Mouse (Mus musculus) megakaryocyte, embryonic 14.5 days (primary cell): Measurements from ENCODE around the gene Ints1. TPM values are rescaled to one million over a fixed set of nuclear protein-coding genes. Genes with fewer than 3 reads are reported as not detected.

Source experiments
- H3K27me3 ChIP-seq: replicated peaks from 2 replicates; pipeline ENCODE3; 2012; ENCODE audit warnings: inconsistent platforms
- H3K36me3 ChIP-seq: replicated peaks from 2 replicates; pipeline ENCODE3; 2012; ENCODE audit warnings: low read length, inconsistent platforms, mixed read lengths
- H3K4me1 ChIP-seq: 2 replicates; pipeline ENCODE4 v1.6.1; 2012; ENCODE audit warnings: inconsistent platforms
- H3K4me3 ChIP-seq: replicated peaks from 2 replicates; pipeline ENCODE3; 2012; ENCODE audit warnings: moderate library complexity, mild to moderate bottlenecking, inconsistent platforms
- H3K9me3 ChIP-seq: 2 replicates; pipeline ENCODE4 v1.6.1; 2012; ENCODE audit warnings: inconsistent platforms
- FLI1 ChIP-seq: IDR thresholded peaks from 2 replicates; pipeline ENCODE4 v1.6.1; 2012; ENCODE audit warnings: low read length, inconsistent platforms, mixed read lengths
- GATA1 ChIP-seq: IDR thresholded peaks from 3 replicates; pipeline ENCODE4 v1.6.1; 2012; ENCODE audit warnings: mixed read lengths, low read length, inconsistent platforms, borderline replicate concordance
- polyA plus RNA-seq: library from polyadenylated mRNA; stranded (reverse); fragments of >175 nt; gene quantifications from 2 replicates; pipeline ENCODE4 v1.2.3, GENCODE M21; 2012; ENCODE audit warnings: low replicate concordance; ENCODE audit not compliant: insufficient read depth

The Ints1 gene
- polyA plus RNA-seq, 1 experiment = 42.9 TPM

DNA sequence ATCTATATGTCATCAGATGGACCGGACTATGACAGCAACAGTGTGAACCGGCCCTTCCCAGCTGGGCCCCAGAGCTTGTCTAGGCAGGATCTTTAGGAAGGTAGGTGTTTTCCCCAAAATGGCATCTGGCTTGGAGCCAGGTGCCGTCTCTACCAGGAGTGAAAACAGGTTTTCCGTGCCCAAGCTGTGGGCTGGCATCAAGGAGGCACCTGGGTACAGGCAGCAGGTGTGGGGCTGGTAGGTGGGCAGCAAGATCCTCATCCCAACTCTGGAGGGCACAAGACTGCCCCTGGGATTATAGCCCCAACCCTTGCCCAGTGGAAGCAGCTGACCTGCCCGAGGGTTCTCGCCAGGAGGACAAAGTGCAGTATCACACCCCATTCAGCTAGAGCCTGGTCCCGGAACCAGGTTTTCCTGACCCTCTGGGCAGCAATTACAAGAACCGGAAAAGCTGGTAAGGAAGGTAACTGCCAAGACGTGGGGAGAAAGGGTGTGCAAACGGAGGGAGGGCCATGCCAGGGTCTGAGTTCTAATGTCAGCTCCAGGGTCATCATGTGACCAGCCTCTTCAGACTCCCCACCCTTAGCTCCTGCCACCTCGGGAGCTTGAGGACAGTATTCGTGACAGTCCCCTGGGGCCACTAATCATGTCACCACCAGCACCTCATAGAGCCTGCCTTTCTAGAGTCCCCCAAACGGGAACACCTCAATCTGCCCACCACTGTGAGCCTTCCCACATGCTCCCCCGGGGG, 37.5 kb downstream of the Ints1 start:
- no peaks in the 10 kb centered on the region for H3K27me3 ChIP-seq
- TF ChIP-seq GATA1 = no peak
- TF ChIP-seq FLI1 = no peak
- H3K9me3 ChIP-seq = no peaks in the 10 kb centered on the region
- no peaks in the 10 kb centered on the region for H3K36me3 ChIP-seq
- no peak overlapping the region for H3K4me3 ChIP-seq
- peaks cover 91% of the 10 kb centered on the region for H3K4me1 ChIP-seq

DNA sequence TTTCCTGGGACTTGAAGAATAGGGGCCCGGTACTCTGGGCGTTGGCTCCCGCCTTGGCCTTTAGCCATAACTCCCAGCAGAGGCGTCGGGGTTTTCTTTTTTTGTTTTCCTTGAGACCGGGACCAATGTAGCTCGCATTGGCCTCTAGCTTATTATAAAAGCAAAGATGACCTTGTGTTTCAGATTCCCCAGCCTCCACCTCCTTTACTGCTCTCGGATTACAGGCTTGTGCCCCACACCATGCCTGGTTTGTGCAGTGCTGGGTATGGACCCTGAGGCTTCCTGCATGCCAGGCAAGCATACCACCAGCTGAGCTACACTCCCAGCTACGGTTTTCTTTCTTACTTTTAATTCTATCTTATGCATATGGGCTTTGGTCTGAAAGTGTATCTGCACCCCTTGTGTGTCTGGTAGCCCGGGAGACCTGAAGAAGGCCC, 39.0 kb downstream of the Ints1 start:
- peaks cover 94% of the 10 kb centered on the region for H3K4me1 ChIP-seq
- H3K36me3 ChIP-seq = peaks cover 11% of the 10 kb centered on the region
- H3K4me3 ChIP-seq = peak overlapping the region; percentile 96

DNA sequence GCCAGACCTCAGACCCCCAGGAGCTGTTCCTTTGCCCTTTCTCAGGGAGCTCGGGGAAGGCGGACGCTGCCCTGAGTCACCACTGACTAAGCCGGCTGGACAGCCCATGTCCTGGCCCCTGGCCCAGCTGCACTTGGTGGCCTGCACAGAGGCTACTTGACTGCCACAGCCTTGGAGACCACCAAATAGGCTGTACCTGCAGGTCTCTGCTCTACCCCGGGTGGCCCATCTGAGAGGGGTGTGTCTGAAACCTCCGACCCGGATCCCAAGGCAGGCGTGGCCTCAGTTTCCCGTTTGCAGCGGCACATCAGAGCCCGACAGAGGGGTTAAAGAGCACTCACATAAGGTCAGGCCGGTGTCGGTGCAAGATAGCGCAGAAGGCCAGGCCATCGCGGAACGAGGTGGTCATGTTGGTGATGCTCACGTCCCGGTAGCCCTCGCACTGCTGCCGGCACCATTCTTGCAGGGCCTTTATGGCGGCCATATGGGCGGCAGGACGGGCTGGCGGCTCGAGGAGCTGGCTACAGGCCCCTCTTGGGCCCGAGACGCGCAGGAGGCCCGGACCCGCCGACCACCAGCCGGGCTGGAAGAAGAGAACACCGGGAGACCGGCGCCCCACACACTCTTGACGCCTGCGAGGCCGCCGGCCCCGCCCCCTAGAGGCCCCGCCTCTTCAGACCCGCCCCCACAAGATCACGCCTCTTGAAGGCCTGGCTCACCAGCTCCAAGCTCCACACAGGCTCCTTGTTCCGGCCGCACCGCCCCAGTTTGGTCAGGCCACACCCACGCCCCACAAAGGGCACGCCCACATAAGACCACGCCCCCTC, 39.6 kb downstream of the Ints1 start, which contains the start of gene Micall2:
TSS of gene Micall2 (minus strand) at position 660 of the 827 bp plus-strand sequence.
- no peaks in the 10 kb centered on the region for H3K27me3 ChIP-seq
- peak within 1 kb of the TSS; percentile 96 for H3K4me3 ChIP-seq
- peaks cover 17% of the 10 kb centered on the region for H3K36me3 ChIP-seq
- TF ChIP-seq FLI1 = no peak
- no peak for TF ChIP-seq GATA1
- H3K9me3 ChIP-seq = no peaks in the 10 kb centered on the region
- peaks cover 94% of the 10 kb centered on the region for H3K4me1 ChIP-seq

More for the DNA sequence above, 39.0 kb downstream of the Ints1 start:
- no peaks in the 10 kb centered on the region for H3K27me3 ChIP-seq
- no peak for TF ChIP-seq FLI1
- no peak for TF ChIP-seq GATA1
- H3K9me3 ChIP-seq = no peaks in the 10 kb centered on the region

DNA sequence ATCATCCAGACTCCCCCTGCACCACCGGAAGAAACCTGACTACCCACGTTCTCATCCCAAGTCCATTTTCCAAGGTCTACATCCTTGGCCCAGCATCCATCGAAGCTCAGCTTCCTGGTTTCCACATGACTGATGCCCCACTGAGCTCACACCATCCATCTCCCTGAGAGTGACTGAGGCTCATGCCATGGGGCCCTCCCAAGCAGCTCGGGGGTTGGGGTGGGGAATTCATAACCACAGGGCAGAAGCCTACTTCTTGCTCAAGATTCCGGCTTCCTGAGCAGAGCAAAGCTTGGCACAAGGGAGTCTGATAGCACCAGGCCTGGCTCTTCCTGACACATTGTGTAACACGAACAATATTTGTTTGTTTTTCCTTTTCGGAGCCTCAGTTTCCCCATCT, 40.7 kb downstream of the Ints1 start:
- Histone ChIP-seq H3K36me3 (peaks cover 26% of the 10 kb centered on the region), H3K9me3 (no peaks in the 10 kb centered on the region), H3K4me1 (peaks cover 97% of the 10 kb centered on the region), H3K27me3 (no peaks in the 10 kb centered on the region), H3K4me3 (peak overlapping the region; percentile 96)
- no peak for TF ChIP-seq FLI1
- TF ChIP-seq GATA1 = no peak

DNA sequence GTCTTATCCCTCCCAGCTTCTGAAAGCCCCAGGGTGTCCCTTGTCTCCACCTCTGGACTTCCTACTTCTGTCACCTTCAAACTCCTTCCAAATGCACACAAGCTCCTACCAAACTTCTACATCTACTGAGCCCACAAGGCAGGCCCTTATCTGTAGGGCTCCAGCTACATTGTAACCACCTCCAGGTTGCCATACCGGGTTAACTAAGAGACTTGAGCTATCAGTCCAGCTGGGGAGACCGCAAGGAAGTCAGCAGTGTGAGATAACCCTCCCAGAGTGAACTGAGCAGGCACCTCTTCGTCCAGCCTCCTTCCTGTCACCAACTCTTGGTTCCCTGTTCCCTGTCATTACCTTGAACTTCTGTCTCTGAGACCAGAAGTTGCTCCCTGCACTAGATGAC, 41.5 kb downstream of the Ints1 start:
- H3K9me3 ChIP-seq = no peaks in the 10 kb centered on the region
- H3K4me1 ChIP-seq = peaks cover 97% of the 10 kb centered on the region
- peak overlapping the region; percentile 96 for H3K4me3 ChIP-seq
- no peaks in the 10 kb centered on the region for H3K27me3 ChIP-seq
- peaks cover 32% of the 10 kb centered on the region for H3K36me3 ChIP-seq
- TF ChIP-seq FLI1 = no peak
- TF ChIP-seq GATA1 = peak; percentile 89; the same call in 1 of the 3 replicates

DNA sequence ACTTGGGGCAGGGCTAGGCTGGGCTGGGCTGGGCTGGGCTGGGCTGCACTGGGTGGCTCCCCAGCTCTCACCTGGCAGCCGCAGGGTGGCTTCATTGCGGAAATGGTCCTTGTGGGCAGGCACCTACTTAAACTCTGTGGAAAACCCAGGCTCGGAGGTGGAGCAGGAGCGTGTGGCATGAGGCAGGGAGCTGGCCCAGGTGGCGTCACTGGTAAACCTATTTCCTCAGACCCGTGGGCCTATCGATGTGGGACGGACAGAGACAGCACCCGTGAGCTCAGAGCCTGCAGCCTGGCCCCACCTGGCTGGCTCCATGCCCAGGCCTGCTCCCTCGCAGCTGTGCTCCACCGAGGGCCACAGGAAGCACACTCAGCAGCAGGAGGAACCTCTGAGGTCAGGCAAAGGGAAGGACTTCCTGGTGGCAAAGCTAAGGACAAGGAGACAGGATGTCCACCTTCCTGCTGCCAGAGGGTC, 42.8 kb downstream of the Ints1 start:
- no peaks in the 10 kb centered on the region for H3K27me3 ChIP-seq
- peaks cover 44% of the 10 kb centered on the region for H3K36me3 ChIP-seq
- H3K9me3 ChIP-seq = no peaks in the 10 kb centered on the region
- peaks cover 97% of the 10 kb centered on the region for H3K4me1 ChIP-seq
- TF ChIP-seq GATA1 (no peak), FLI1 (no peak)
- peak overlapping the region; percentile 85 for H3K4me3 ChIP-seq

DNA sequence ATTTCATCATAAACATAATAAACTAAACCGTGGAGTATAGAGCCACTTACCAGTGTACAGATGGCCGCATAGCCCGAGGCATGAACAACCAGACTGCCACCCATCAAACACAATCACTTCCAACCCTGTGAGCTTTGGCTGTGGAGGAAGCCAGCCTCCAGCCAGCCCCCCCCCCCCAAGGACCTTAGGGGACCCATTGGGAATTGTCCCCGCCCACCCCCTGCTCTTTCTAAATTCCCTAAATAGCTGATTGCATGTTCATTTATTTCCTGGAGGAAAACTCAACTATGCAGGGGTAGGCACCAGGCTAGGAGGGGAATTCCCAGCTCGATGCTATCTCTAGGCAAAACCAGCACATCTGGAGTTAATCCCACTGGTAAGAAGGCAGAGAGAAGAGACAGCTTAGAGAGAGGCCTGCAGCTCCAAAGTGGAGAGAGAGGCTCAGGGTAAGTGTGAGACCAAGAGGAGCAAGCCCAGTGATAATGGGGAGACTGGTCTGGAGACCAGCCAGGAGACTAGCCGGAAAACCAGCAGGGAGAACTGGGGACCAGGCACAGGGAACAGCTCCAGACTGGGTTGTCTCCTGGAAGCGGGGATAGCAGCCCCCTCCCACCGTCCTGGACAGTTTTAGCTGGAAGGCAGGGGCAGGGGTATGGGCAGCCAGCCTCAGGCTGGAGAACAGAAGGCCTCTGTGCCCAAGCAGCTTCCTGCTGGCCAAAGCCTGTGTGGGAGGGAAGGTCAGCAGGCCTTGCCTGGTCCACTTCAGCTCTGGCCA, 44.6 kb downstream of the Ints1 start:
- Histone ChIP-seq H3K4me1 (peaks cover 100% of the 10 kb centered on the region), H3K27me3 (no peaks in the 10 kb centered on the region), H3K4me3 (peak overlapping the region; percentile 53), H3K9me3 (no peaks in the 10 kb centered on the region), H3K36me3 (peaks cover 61% of the 10 kb centered on the region)
- TF ChIP-seq GATA1 (no peak), FLI1 (no peak)

DNA sequence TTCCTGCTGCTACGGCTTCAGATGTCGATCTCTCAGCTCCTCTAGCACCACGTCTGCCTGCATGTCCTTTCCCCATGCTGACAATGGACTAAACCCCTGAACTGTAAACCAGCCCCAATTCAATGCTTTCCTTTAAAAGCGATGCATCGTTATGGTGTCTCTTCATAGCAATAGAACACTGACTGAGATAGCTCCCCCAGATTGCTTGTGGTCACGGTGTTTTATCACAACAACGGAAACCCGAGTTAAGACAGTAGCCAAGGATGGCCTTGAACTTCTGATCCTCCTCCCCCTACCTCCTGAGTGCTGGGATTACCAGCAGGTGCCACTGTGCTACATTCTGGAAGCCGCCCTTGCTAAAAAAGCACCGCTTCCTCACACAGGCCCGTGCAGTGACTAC, 48.2 kb downstream of the Ints1 start:
- no peak for TF ChIP-seq GATA1
- TF ChIP-seq FLI1 = no peak
- H3K9me3 ChIP-seq = no peaks in the 10 kb centered on the region
- H3K36me3 ChIP-seq = peaks cover 84% of the 10 kb centered on the region
- H3K4me1 ChIP-seq = peaks cover 99% of the 10 kb centered on the region
- H3K27me3 ChIP-seq = no peaks in the 10 kb centered on the region
- no peak overlapping the region for H3K4me3 ChIP-seq

DNA sequence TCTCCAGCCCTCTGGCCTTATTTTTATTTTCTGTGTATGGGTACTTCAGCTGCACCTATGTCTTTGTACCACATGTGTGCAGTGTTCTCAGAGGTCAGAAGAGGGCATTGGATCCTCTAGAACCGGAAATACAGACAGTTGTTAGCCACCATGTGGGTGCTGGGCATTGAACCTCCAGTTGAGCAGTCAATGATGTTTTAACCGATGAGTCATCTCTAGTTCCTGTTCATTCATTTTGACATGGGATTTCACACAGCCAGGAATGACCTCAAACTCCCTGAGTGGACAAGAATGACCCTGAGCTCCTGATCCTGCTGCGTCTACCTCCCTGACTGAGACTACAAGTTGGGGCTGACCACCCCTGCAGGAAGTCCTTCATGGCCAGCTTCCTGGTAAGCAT, 49.3 kb downstream of the Ints1 start:
- peaks cover 88% of the 10 kb centered on the region for H3K36me3 ChIP-seq
- no peak overlapping the region for H3K4me3 ChIP-seq
- H3K9me3 ChIP-seq = no peaks in the 10 kb centered on the region
- TF ChIP-seq FLI1 = no peak
- TF ChIP-seq GATA1 = no peak
- H3K4me1 ChIP-seq = peaks cover 96% of the 10 kb centered on the region
- no peaks in the 10 kb centered on the region for H3K27me3 ChIP-seq
